Mouse (Mus musculus) brain, embryonic 14.5 days (tissue): ENCODE data around the gene Mospd3. TPM values are rescaled to one million over a fixed set of nuclear protein-coding genes. Genes with fewer than 3 reads are reported as not detected.

ENCODE experiments used
- DNase-seq: peaks from one replicate; pipeline ENCODE4 v3.0.0-alpha.2; 2011; ENCODE audit warnings: low read depth
- CTCF ChIP-seq: fragments of 200-500 bp; IDR thresholded peaks from 2 replicates; pipeline ENCODE4 v1.5.1; 2012; ENCODE audit warnings: inconsistent platforms, mild to moderate bottlenecking, moderate library complexity, borderline replicate concordance; ENCODE audit not compliant: insufficient read depth, insufficient read length; ENCODE audit errors: extremely low read depth
- POLR2A ChIP-seq: fragments of 200-500 bp; IDR thresholded peaks from 2 replicates; pipeline ENCODE4 v1.6.1; 2012; ENCODE audit warnings: mild to moderate bottlenecking, inconsistent platforms, borderline replicate concordance; ENCODE audit not compliant: poor library complexity, insufficient read depth, insufficient read length, severe bottlenecking; ENCODE audit errors: extremely low read depth
- polyA plus RNA-seq: library from polyadenylated mRNA; depleted of rRNA; stranded (reverse); fragments of >200 nt; gene quantifications from 2 replicates; pipeline ENCODE4 v1.2.3, GENCODE M21; 2012

Mospd3 gene
- polyA plus RNA-seq, 1 experiment = 103 TPM

- TF ChIP-seq CTCF (no peak), POLR2A (no peak)
- DNase-seq = no peak
Observed at GRCm38 (mm10) chr5:137570691-137571586, 29.9 kb downstream of the Mospd3 start.

GRCm38 (mm10) chr5:137570181-137570580 is 30.7 kb downstream of the Mospd3 start:
- TF ChIP-seq CTCF (no peak), POLR2A (no peak)
- DNase-seq = no peak

GRCm38 (mm10) chr5:137569665-137570064 is 31.2 kb downstream of the Mospd3 start, which contains the start of gene Tfr2:
Gene Tfr2, plus strand, starts transcription at chr5:137569840.
- TF ChIP-seq CTCF (no peak), POLR2A (no peak)
- DNase-seq = no peak

GRCm38 (mm10) chr5:137569031-137569430 is 31.8 kb downstream of the Mospd3 start:
- TF ChIP-seq POLR2A (no peak), CTCF (no peak)
- no peak for DNase-seq

GRCm38 (mm10) chr5:137568223-137568798 is 32.5 kb downstream of the Mospd3 start:
- TF ChIP-seq POLR2A (no peak), CTCF (no peak)

GRCm38 (mm10) chr5:137566416-137566815 is 34.4 kb downstream of the Mospd3 start:
- TF ChIP-seq CTCF (no peak), POLR2A (no peak)
- no peak for DNase-seq

More at GRCm38 (mm10) chr5:137568223-137568798, 32.5 kb downstream of the Mospd3 start:
- no peak for DNase-seq

GRCm38 (mm10) chr5:137565744-137566143 is 35.1 kb downstream of the Mospd3 start:
- DNase-seq = no peak
- TF ChIP-seq POLR2A = no peak
- TF ChIP-seq CTCF = no peak

- DNase-seq = no peak
- no peak for TF ChIP-seq CTCF
- TF ChIP-seq POLR2A = no peak
Observed at GRCm38 (mm10) chr5:137562965-137563364, 37.9 kb downstream of the Mospd3 start.

GRCm38 (mm10) chr5:137561556-137561955 is 39.3 kb downstream of the Mospd3 start:
- DNase-seq = no peak
- TF ChIP-seq CTCF (no peak), POLR2A (no peak)

GRCm38 (mm10) chr5:137553898-137554297 is 47.0 kb downstream of the Mospd3 start:
- no peak for DNase-seq
- TF ChIP-seq POLR2A (no peak), CTCF (no peak)

- TF ChIP-seq POLR2A = peak; percentile 64; the same call in 1 of the 2 replicates
- no peak for TF ChIP-seq CTCF
- peak; percentile 95 for DNase-seq
Observed at GRCm38 (mm10) chr5:137553411-137553837, 47.4 kb downstream of the Mospd3 start, which contains the start of gene Actl6b. Gene Actl6b, plus strand, starts transcription at chr5:137553517.

GRCm38 (mm10) chr5:137553000-137553399 is 47.9 kb downstream of the Mospd3 start:
- no peak for DNase-seq
- TF ChIP-seq POLR2A = no peak
- TF ChIP-seq CTCF = no peak

- DNase-seq = no peak
- TF ChIP-seq CTCF (peak; percentile 30; the same call in 1 of the 2 replicates), POLR2A (no peak)
Observed at GRCm38 (mm10) chr5:137551119-137551518, 49.7 kb downstream of the Mospd3 start.
